Mouse (Mus musculus): ENCODE results near the gene Ppp4r1.

DNA sequence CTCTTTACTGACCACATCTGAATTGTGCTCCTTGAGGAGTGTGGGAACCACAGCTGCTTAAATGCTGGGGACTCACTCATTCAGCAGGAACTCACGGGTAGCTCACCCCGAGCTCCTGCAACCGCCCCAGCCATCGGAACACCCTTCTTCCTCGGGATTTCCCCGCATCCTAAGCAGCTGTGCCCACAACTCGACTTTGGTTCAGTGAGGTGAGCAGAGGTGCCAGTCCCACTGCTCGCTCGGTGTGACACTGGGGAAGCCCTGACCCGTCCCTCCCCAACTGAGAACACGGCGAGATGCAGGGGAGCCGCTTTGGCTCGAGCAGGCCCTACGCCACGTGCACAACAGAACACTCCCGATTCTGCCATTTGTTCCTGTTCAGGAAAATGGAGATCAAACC is 68.1 kb downstream of the Ppp4r1 start:
- TF ChIP-seq POLR2A (IDR thresholded peaks at IDR 0.05; ENCODE audit: borderline replicate concordance, control insufficient read depth, low read depth, low read length) = no peak
- no peak for TF ChIP-seq CTCF (IDR thresholded peaks at IDR 0.05; ENCODE audit: control insufficient read depth, insufficient read depth, low read length)

All from bone marrow, adult 2 months (tissue).